Mouse (Mus musculus): ENCODE data around the gene Herc1.
A peak's percentile ranks its signal among the peaks of the same experiment; 100 is the strongest.

DNA sequence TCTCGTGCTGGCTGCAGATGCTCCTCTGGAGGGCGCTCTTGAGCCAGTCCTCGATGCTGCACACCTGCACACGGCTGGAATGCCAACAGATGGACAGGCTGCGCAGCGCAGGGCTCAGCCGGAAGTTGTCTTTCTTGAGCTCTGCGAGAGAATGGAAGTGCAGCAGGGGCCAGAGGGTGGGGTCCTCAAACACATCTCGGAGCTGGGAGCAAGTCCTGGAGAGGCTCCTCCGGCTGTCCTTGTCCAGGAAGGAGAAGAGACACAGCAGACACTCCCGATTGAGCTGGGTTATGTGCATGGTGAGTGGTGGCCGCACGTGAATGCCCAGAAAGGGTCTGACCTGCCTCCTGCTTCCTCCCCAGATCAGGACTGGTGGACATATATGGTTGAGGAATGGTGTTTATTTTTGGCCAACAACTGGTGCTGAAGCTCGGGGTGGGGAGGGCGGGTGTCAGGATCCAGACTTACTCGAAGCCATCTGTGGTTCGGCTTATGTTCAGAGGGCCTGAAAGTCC lies 164.1 kb downstream of the Herc1 start, which contains the start of gene Fbxl22:
- peak; percentile 90 for TF ChIP-seq CTCF (IDR thresholded peaks at IDR 0.05)
- no peak for TF ChIP-seq EP300 (IDR thresholded peaks at IDR 0.05)

Measured in lung, postnatal 0 days (tissue).